Mouse (Mus musculus): ENCODE data around the gene Baiap2l1.

GRCm38 (mm10) chr5:144352250-144353047 is 5.5 kb downstream of the Baiap2l1 start:
- TF ChIP-seq CTCF (IDR thresholded peaks at IDR 0.05; ENCODE audit: control insufficient read depth, insufficient read depth, insufficient replicate concordance, low read depth, low read length) (no peak), POLR2A (IDR thresholded peaks at IDR 0.05; ENCODE audit: control insufficient read depth, low read depth, low read length) (no peak)
